Mouse (Mus musculus): ENCODE results near the gene Tbl3. TPM values are rescaled to one million over a fixed set of nuclear protein-coding genes. Genes with fewer than 3 reads are reported as not detected.

Gene Tbl3
- polyA plus RNA-seq, 1 experiment from 2014 or later = 67.9 TPM

DNA sequence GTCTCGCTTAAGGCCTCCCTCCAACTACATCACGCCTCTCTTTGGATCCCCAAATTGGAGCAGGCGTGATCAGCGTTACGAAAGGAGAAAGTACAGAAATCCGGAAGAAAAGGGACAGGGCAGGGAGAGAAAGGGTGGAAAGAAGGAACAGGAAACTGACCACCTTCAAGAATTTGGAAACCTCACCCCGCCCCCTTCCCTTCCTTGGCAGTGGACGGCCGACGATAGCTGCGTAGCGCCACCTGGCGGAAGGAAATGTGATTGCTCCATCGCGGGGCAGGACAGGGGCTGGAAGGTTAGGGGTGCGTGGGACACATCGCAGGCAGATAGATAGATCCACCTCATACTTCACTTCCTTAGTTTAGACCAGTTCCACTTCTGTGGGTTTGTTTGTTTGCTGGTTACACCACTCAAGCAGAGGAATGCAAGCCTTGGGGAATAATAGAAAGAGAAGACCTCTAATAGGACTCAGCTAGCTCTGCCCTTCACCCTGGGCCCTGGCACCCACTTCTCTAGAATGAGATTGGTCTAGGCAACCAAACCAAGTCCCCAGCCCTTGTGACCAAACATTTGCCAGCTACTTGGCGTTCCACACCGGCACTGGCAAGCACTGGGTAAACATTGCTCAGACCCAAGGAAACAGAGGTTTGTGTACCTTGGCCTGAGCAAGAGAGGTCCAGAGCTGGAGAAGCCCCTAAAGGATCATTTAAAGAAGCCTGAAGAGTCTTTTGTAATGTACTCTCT is 53.3 kb downstream of the Tbl3 start:
- peak overlapping the region; percentile 65 for H3K9ac ChIP-seq (ENCODE audit: low read length)
- peak overlapping the region; percentile 83 for H3K4me2 ChIP-seq (ENCODE audit: low read depth, low read length)
- peak; percentile 63; the same call in 1 of the 2 replicates for ATAC-seq (ENCODE audit: low read depth)
- no peaks in the 10 kb centered on the region for H3K9me3 ChIP-seq (ENCODE audit: control insufficient read depth, low read length)
- peak overlapping the region; percentile 88 for H3K27ac ChIP-seq (ENCODE audit: low read length)
- 2% methylated on average over 19 of the region's 19 CpGs for WGBS
- peaks cover 22% of the 10 kb centered on the region for H3K4me1 ChIP-seq (replicated peaks; ENCODE audit: control insufficient read depth, insufficient read depth, low read length)
- H3K4me3 ChIP-seq (ENCODE audit: low read length) = peak overlapping the region; percentile 43
- peaks cover 26% of the 10 kb centered on the region for H3K27me3 ChIP-seq (ENCODE audit: control insufficient read depth, insufficient read depth, low read depth, low read length)
- H3K36me3 ChIP-seq (ENCODE audit: control insufficient read depth, insufficient read depth, low read length) = no peaks in the 10 kb centered on the region

- Histone ChIP-seq H3K36me3 (ENCODE audit: control insufficient read depth, insufficient read depth, low read length) (no peaks in the 10 kb centered on the region), H3K27ac (ENCODE audit: low read length) (no peak overlapping the region), H3K4me3 (ENCODE audit: low read length) (no peak overlapping the region), H3K4me1 (replicated peaks; ENCODE audit: control insufficient read depth, insufficient read depth, low read length) (peaks cover 29% of the 10 kb centered on the region), H3K9me3 (ENCODE audit: control insufficient read depth, low read length) (no peaks in the 10 kb centered on the region), H3K4me2 (ENCODE audit: low read depth, low read length) (no peak overlapping the region), H3K27me3 (ENCODE audit: control insufficient read depth, insufficient read depth, low read depth, low read length) (peaks cover 4% of the 10 kb centered on the region; the same call in 1 of the 2 replicates), H3K9ac (ENCODE audit: low read length) (no peak overlapping the region)
- no peak for ATAC-seq (ENCODE audit: low read depth)
- 58% methylated on average over 3 of the region's 3 CpGs for WGBS
These were observed 55.6 kb downstream of the Tbl3 start for GRCm38 (mm10) chr17:24651835-24652234.

- Histone ChIP-seq H3K9ac (ENCODE audit: low read length) (no peak overlapping the region), H3K27me3 (ENCODE audit: control insufficient read depth, insufficient read depth, low read depth, low read length) (no peaks in the 10 kb centered on the region), H3K27ac (ENCODE audit: low read length) (peak overlapping the region; percentile 15; the same call in 1 of the 2 replicates), H3K4me1 (replicated peaks; ENCODE audit: control insufficient read depth, insufficient read depth, low read length) (peaks cover 29% of the 10 kb centered on the region), H3K4me3 (ENCODE audit: low read length) (no peak overlapping the region), H3K4me2 (ENCODE audit: low read depth, low read length) (peak overlapping the region; percentile 83), H3K9me3 (ENCODE audit: control insufficient read depth, low read length) (no peaks in the 10 kb centered on the region), H3K36me3 (ENCODE audit: control insufficient read depth, insufficient read depth, low read length) (no peaks in the 10 kb centered on the region)
- WGBS = 69% methylated on average over 4 of the region's 4 CpGs
- no peak for ATAC-seq (ENCODE audit: low read depth)
These were observed 56.7 kb downstream of the Tbl3 start for GRCm38 (mm10) chr17:24650766-24651165.

DNA sequence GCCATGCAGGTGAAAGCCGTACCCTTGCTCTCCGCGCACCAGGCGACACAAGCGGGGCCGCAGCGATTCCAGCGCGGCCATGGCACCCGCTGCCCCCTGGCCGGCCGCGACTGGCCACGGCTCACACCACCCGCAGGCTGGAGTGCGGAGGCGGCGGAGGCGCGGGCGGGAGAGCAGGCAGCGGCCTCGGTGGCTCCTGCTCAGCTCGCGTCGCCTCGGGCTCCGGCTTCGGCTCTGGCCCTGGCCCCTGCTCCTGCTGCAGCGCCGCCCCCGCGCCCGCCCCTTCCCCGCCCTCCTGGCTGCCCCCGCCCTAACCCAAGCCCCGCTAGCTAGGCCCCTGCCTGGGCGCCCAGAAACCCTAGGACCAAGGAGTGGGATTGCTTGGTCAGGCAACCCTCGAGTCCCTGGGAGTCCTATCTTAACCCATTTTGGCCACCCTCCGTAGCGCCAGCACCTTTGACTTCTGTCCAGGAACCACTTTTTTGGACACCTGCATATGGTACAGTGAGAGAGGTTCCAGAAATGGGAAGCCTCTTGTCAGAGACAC is 57.3 kb downstream of the Tbl3 start, which contains the start of gene Slc9a3r2:
Slc9a3r2 (minus strand) TSS at position 258 of the 547 bp plus-strand sequence.
- H3K4me3 ChIP-seq (ENCODE audit: low read length) = peak within 1 kb of the TSS; percentile 86
- peak within 1 kb of the TSS; percentile 67 for H3K27ac ChIP-seq (ENCODE audit: low read length)
- peaks cover 33% of the 10 kb centered on the region for H3K4me1 ChIP-seq (replicated peaks; ENCODE audit: control insufficient read depth, insufficient read depth, low read length)
- ATAC-seq (ENCODE audit: low read depth) = peak; percentile 83
- H3K36me3 ChIP-seq (ENCODE audit: control insufficient read depth, insufficient read depth, low read length) = no peaks in the 10 kb centered on the region
- peak within 1 kb of the TSS; percentile 93 for H3K9ac ChIP-seq (ENCODE audit: low read length)
- H3K4me2 ChIP-seq (ENCODE audit: low read depth, low read length) = peak within 1 kb of the TSS; percentile 83
- H3K9me3 ChIP-seq (ENCODE audit: control insufficient read depth, low read length) = no peaks in the 10 kb centered on the region
- under 1% methylated on average over 25 of the region's 41 CpGs for WGBS
- no peaks in the 10 kb centered on the region for H3K27me3 ChIP-seq (ENCODE audit: control insufficient read depth, insufficient read depth, low read depth, low read length)

- Histone ChIP-seq H3K4me3 (ENCODE audit: low read length) (peak overlapping the region; percentile 86), H3K4me1 (replicated peaks; ENCODE audit: control insufficient read depth, insufficient read depth, low read length) (peaks cover 38% of the 10 kb centered on the region), H3K9me3 (ENCODE audit: control insufficient read depth, low read length) (no peaks in the 10 kb centered on the region), H3K27me3 (ENCODE audit: control insufficient read depth, insufficient read depth, low read depth, low read length) (no peaks in the 10 kb centered on the region), H3K36me3 (ENCODE audit: control insufficient read depth, insufficient read depth, low read length) (no peaks in the 10 kb centered on the region), H3K9ac (ENCODE audit: low read length) (peak overlapping the region; percentile 93), H3K4me2 (ENCODE audit: low read depth, low read length) (peak overlapping the region; percentile 83), H3K27ac (ENCODE audit: low read length) (peak overlapping the region; percentile 67)
- under 1% methylated on average over 35 of the region's 35 CpGs for WGBS
- ATAC-seq (ENCODE audit: low read depth) = peak; percentile 24; the same call in 1 of the 2 replicates
These were observed 57.8 kb downstream of the Tbl3 start for GRCm38 (mm10) chr17:24649581-24650069.

DNA sequence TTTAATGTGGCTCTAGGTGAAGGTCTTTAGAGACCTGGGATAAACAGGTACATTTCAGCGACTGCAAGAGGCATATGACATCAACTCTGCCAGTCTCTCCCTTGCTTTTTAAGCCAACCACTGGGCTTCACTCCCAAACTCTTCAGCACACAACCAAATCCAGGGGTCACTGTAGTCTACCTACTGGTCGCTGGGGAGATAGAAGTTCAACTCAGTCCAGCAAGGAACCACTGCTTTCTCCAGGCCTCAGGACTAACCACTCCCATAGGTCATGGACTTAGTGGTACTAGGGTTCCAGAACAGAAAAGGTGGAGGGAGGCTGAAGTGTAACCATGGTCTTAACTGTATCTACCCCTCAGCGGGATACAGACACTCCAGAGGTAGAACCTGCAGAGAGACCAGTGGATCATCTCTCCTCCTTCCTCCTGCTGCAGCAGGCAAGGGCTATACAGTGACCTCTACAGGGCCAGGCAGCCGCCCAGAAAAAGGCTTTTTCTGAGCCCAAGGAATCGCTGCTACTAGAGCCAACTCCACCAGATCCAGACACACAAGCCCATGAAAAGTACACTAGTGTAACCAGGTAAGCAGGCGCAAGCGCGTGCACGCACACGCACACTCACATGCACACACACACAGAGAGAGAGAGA is 58.6 kb downstream of the Tbl3 start:
- no peaks in the 10 kb centered on the region for H3K27me3 ChIP-seq (ENCODE audit: control insufficient read depth, insufficient read depth, low read depth, low read length)
- peak overlapping the region; percentile 93 for H3K9ac ChIP-seq (ENCODE audit: low read length)
- peak overlapping the region; percentile 83 for H3K4me2 ChIP-seq (ENCODE audit: low read depth, low read length)
- peak overlapping the region; percentile 86 for H3K4me3 ChIP-seq (ENCODE audit: low read length)
- peak overlapping the region; percentile 67; the same call in 1 of the 2 replicates for H3K27ac ChIP-seq (ENCODE audit: low read length)
- H3K4me1 ChIP-seq (replicated peaks; ENCODE audit: control insufficient read depth, insufficient read depth, low read length) = peaks cover 45% of the 10 kb centered on the region
- no peaks in the 10 kb centered on the region for H3K9me3 ChIP-seq (ENCODE audit: control insufficient read depth, low read length)
- H3K36me3 ChIP-seq (ENCODE audit: control insufficient read depth, insufficient read depth, low read length) = no peaks in the 10 kb centered on the region
- no peak for ATAC-seq (ENCODE audit: low read depth)
- 65% methylated on average over 10 of the region's 10 CpGs for WGBS

Other genes starting within 250 kb of the Tbl3 start
- 28.8 and 30.5 TPM in 2 replicates for gene E4f1, start 237.3 kb downstream of the Tbl3 start, polyA plus RNA-seq (2015; fragmentation: Nextera tagmentation; extraction: Ambion mirVana)
- gene Pgp, start 237.3 kb downstream of the Tbl3 start, polyA plus RNA-seq (2015; fragmentation: Nextera tagmentation; extraction: Ambion mirVana) = 43.9 and 50.6 TPM in 2 replicates
- gene Bricd5, start 233.8 kb downstream of the Tbl3 start, polyA plus RNA-seq (2015; fragmentation: Nextera tagmentation; extraction: Ambion mirVana) = not detected in 2 replicates
- 28.1 and 29.8 TPM in 2 replicates for gene Mlst8, start 228.6 kb downstream of the Tbl3 start, polyA plus RNA-seq (2015; fragmentation: Nextera tagmentation; extraction: Ambion mirVana)
- gene Caskin1, start 219.1 kb downstream of the Tbl3 start, polyA plus RNA-seq (2015; fragmentation: Nextera tagmentation; extraction: Ambion mirVana) = 0.59 and 0.96 TPM in 2 replicates
- gene Traf7, start 179.7 kb downstream of the Tbl3 start, polyA plus RNA-seq (2015; fragmentation: Nextera tagmentation; extraction: Ambion mirVana) = 90.9 and 93.5 TPM in 2 replicates
- 2.6 and 4.9 TPM in 2 replicates for gene Rab26, start 173.4 kb downstream of the Tbl3 start, polyA plus RNA-seq (2015; fragmentation: Nextera tagmentation; extraction: Ambion mirVana)
- gene Pkd1, start 157.8 kb downstream of the Tbl3 start, polyA plus RNA-seq (2015; fragmentation: Nextera tagmentation; extraction: Ambion mirVana) = 21.6 and 23.6 TPM in 2 replicates
- 54.0 and 58.2 TPM in 2 replicates for gene Tsc2, start 75.0 kb downstream of the Tbl3 start, polyA plus RNA-seq (2015; fragmentation: Nextera tagmentation; extraction: Ambion mirVana)
- 17.6 and 17.9 TPM in 2 replicates for gene Nthl1, start 75.0 kb downstream of the Tbl3 start, polyA plus RNA-seq (2015; fragmentation: Nextera tagmentation; extraction: Ambion mirVana)
- 95.5 and 98.1 TPM in 2 replicates for gene Slc9a3r2, start 57.3 kb downstream of the Tbl3 start, polyA plus RNA-seq (2015; fragmentation: Nextera tagmentation; extraction: Ambion mirVana)
- gene Npw, start 49.2 kb downstream of the Tbl3 start, polyA plus RNA-seq (2015; fragmentation: Nextera tagmentation; extraction: Ambion mirVana) = 1.1 and 2.3 TPM in 2 replicates
- gene Zfp598, start 38.0 kb downstream of the Tbl3 start, polyA plus RNA-seq (2015; fragmentation: Nextera tagmentation; extraction: Ambion mirVana) = 15.0 and 18.1 TPM in 2 replicates
- 1.5 and 1.9 TPM in 2 replicates for gene Syngr3, start 17.7 kb downstream of the Tbl3 start, polyA plus RNA-seq (2015; fragmentation: Nextera tagmentation; extraction: Ambion mirVana)
- gene Gfer, start 11.5 kb downstream of the Tbl3 start, polyA plus RNA-seq (2015; fragmentation: Nextera tagmentation; extraction: Ambion mirVana) = 37.2 and 41.9 TPM in 2 replicates
- gene Noxo1, start 11.4 kb downstream of the Tbl3 start, polyA plus RNA-seq (2015; fragmentation: Nextera tagmentation; extraction: Ambion mirVana) = 4.2 and 4.8 TPM in 2 replicates
- 0.35 TPM in 1 of 2 replicates, not detected in the other for gene Rnf151, start 10.4 kb upstream of the Tbl3 start, polyA plus RNA-seq (2015; fragmentation: Nextera tagmentation; extraction: Ambion mirVana)
- gene Rps2, start 10.5 kb upstream of the Tbl3 start, polyA plus RNA-seq (2015; fragmentation: Nextera tagmentation; extraction: Ambion mirVana) = 1,342 and 1,356 TPM in 2 replicates
- 204 and 217 TPM in 2 replicates for gene Ndufb10, start 16.8 kb upstream of the Tbl3 start, polyA plus RNA-seq (2015; fragmentation: Nextera tagmentation; extraction: Ambion mirVana)
- gene Rpl3l, start 20.2 kb upstream of the Tbl3 start, polyA plus RNA-seq (2015; fragmentation: Nextera tagmentation; extraction: Ambion mirVana) = not detected in 2 replicates
- 36.1 and 39.4 TPM in 2 replicates for gene Msrb1, start 29.0 kb upstream of the Tbl3 start, polyA plus RNA-seq (2015; fragmentation: Nextera tagmentation; extraction: Ambion mirVana)
- 0.87 and 1.2 TPM in 2 replicates for gene Hs3st6, start 45.3 kb upstream of the Tbl3 start, polyA plus RNA-seq (2015; fragmentation: Nextera tagmentation; extraction: Ambion mirVana)
- not detected in 2 replicates for gene Meiob, start 96.6 kb upstream of the Tbl3 start, polyA plus RNA-seq (2015; fragmentation: Nextera tagmentation; extraction: Ambion mirVana)
- 32.6 and 39.1 TPM in 2 replicates for gene Hagh, start 132.5 kb upstream of the Tbl3 start, polyA plus RNA-seq (2015; fragmentation: Nextera tagmentation; extraction: Ambion mirVana)
- 16.7 and 17.6 TPM in 2 replicates for gene Fahd1, start 142.7 kb upstream of the Tbl3 start, polyA plus RNA-seq (2015; fragmentation: Nextera tagmentation; extraction: Ambion mirVana)
- 1.2 and 1.9 TPM in 2 replicates for gene Igfals, start 158.3 kb upstream of the Tbl3 start, polyA plus RNA-seq (2015; fragmentation: Nextera tagmentation; extraction: Ambion mirVana)
- 48.5 and 55.0 TPM in 2 replicates for gene Nubp2, start 178.7 kb upstream of the Tbl3 start, polyA plus RNA-seq (2015; fragmentation: Nextera tagmentation; extraction: Ambion mirVana)
- gene Spsb3, start 179.0 kb upstream of the Tbl3 start, polyA plus RNA-seq (2015; fragmentation: Nextera tagmentation; extraction: Ambion mirVana) = 41.1 and 43.3 TPM in 2 replicates
- gene Eme2, start 187.4 kb upstream of the Tbl3 start, polyA plus RNA-seq (2015; fragmentation: Nextera tagmentation; extraction: Ambion mirVana) = 28.4 and 29.1 TPM in 2 replicates
- gene Mrps34, start 187.5 kb upstream of the Tbl3 start, polyA plus RNA-seq (2015; fragmentation: Nextera tagmentation; extraction: Ambion mirVana) = 82.8 and 89.0 TPM in 2 replicates
- gene Nme3, start 188.8 kb upstream of the Tbl3 start, polyA plus RNA-seq (2015; fragmentation: Nextera tagmentation; extraction: Ambion mirVana) = 74.7 and 74.9 TPM in 2 replicates
- gene Mapk8ip3, start 229.3 kb upstream of the Tbl3 start, polyA plus RNA-seq (2015; fragmentation: Nextera tagmentation; extraction: Ambion mirVana) = 25.6 and 28.9 TPM in 2 replicates